Mouse (Mus musculus): ENCODE measurements around the gene Coq5.

Coq5 gene

GRCm38 (mm10) chr5:115312354-115312753 is 32.9 kb downstream of the Coq5 start:
- in situ Hi-C loops (cut with MboI): no loop called here

- in situ Hi-C loops (cut with MboI): no loop called here
Observed at GRCm38 (mm10) chr5:115312816-115313667, 33.6 kb downstream of the Coq5 start.

GRCm38 (mm10) chr5:115313668-115313943 is 34.1 kb downstream of the Coq5 start:
- in situ Hi-C loops (cut with MboI): no loop called here

- in situ Hi-C loops (cut with MboI): no loop called here
Observed at GRCm38 (mm10) chr5:115316968-115317644, 37.6 kb downstream of the Coq5 start.

- in situ Hi-C loops (cut with MboI): no loop called here
Observed at GRCm38 (mm10) chr5:115317645-115318328, 38.3 kb downstream of the Coq5 start.

- in situ Hi-C loops (cut with MboI): no loop called here
Observed at GRCm38 (mm10) chr5:115319004-115319940, 39.8 kb downstream of the Coq5 start.

GRCm38 (mm10) chr5:115326256-115326831 is 46.9 kb downstream of the Coq5 start:
- in situ Hi-C loops (cut with MboI): no loop called here

GRCm38 (mm10) chr5:115326875-115327609 is 47.6 kb downstream of the Coq5 start, which contains the start of gene Srsf9:
Srsf9 (plus strand) TSS chr5:115327177.
- in situ Hi-C loops (cut with MboI): no loop called here

- in situ Hi-C loops (cut with MboI): no loop called here
Observed at GRCm38 (mm10) chr5:115327610-115328548, 48.4 kb downstream of the Coq5 start.

GRCm38 (mm10) chr5:115330955-115331354 is 51.5 kb downstream of the Coq5 start:
- in situ Hi-C loops (cut with MboI): no loop called here

- in situ Hi-C loops (cut with MboI): no loop called here
Observed at GRCm38 (mm10) chr5:115333626-115334025, 54.2 kb downstream of the Coq5 start.

- in situ Hi-C loops (cut with MboI): no loop called here
Observed at GRCm38 (mm10) chr5:115340007-115340406, 60.5 kb downstream of the Coq5 start.

- in situ Hi-C loops (cut with MboI): no loop called here
Observed at GRCm38 (mm10) chr5:115340577-115341313, 61.3 kb downstream of the Coq5 start, which contains the start of the genes Gatc and Triap1. Gatc (minus strand) TSS chr5:115341178. Triap1 (plus strand) TSS chr5:115341225.

- in situ Hi-C loops (cut with MboI): no loop called here
Observed at GRCm38 (mm10) chr5:115341314-115342165, 62.1 kb downstream of the Coq5 start.
